Mouse (Mus musculus) liver, embryonic 14.5 days (tissue): ENCODE results near the gene Nav2.
A peak's percentile ranks its signal among the peaks of the same experiment; 100 is the strongest.

Experiments
- CTCF ChIP-seq: IDR thresholded peaks from 2 replicates; pipeline ENCODE4 v1.5.1; 2016; ENCODE audit warnings: antibody characterized with exemption, low read depth, control low read depth
- EP300 ChIP-seq: IDR thresholded peaks from 2 replicates; pipeline ENCODE4 v1.6.1; 2016; ENCODE audit warnings: antibody characterized with exemption, low read depth

DNA sequence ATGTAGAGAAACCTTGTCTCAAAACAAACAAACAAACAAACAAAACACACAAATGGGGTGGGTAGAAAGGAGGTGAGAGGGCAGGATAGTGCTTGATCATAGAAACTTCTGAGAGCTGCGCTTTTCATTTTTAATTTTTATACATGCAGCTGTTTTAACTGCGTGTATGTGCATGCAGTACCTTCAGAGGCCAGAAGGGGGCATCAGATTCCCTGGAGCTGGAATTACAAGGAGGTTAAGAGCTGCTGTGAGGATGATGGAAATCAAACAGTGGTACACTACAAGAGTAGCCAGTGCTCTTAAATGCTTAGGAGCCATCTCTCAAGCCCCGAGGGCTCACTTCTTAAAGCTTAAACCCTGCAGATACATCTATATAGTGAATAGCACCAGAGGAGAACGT is 584.7 kb downstream of the Nav2 start:
- TF ChIP-seq CTCF, result peak; percentile 77
- TF ChIP-seq EP300, result no peak
